ENCODE assay signal across 9 mouse cellular contexts in the genomic region with DNA sequence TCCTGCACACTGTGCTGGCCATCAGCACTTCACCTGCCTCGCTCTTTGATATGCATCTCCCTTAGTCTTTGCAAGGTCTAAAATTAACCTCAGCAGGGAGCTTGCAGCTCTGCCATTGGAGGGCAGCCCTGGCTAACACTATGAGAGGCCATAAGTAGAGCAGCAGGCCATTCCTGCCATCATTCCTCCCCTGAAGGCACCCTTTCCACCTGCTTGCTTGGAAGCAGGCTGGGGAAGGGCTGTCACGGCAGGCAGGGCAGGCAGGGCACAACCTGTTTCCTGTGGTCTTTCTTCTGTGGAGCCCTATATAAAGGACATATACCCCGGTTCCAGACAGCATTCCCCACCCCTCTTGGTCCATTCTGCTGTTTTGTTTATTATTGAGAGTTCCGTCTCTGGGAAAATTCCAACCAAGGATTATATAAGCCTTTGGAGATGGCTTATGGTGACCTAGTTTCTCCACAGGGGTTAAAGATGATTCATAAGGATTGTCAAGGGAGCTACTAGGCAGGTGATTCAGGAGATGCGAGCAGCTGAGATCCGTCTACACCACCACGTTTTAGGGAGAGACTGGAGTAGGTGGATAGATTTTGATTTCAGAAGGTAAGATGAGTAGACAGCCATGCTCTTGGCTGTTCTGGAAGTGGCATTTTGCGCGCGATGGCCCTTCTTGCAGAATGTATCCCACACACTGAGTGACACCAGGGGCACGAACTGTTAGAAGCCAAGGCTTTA.
DNase-seq lines count a peak whose midpoint lies in the region; ATAC-seq and TF ChIP-seq lines count a peak whose summit lies in the region.
"Had no signal": no experiment of that assay in that cellular context is flagged by ENCODE, and none has a peak within 500 bp of the region (broad histone marks: within the 10 kb centered on the region; RNA-seq: fewer than 3 reads in every experiment).

No protein-coding gene starts in this region.

- WGBS in kidney, embryonic 16.5 days, result 53% methylated on average over 11 of the region's 11 CpGs

- peaks cover 8 to 71% of the 10 kb centered on the region in 2 experiments for H3K36me3 ChIP-seq in CH12.LX (replicated peaks in 1 of 2; ENCODE audit: control insufficient read depth in 1 of 2, insufficient read depth in 1 of 2, low read length in 1 of 2)
- H3K36me3 ChIP-seq in kidney, embryonic 16.5 days (ENCODE audit: insufficient read depth, low read length), result 0 out of 2 replicates have a peak, but pooled peaks cover 3% of the 10 kb centered on the region

- no peaks in the 10 kb centered on the region for H3K79me2 ChIP-seq in CH12.LX (replicated peaks; ENCODE audit: control insufficient read depth, extremely low read depth, insufficient read depth, poor library complexity, severe bottlenecking)

- TF ChIP-seq CTCF in CH12.LX (conservative IDR thresholded peaks at IDR 0.05 in 1 of 2, IDR thresholded peaks at IDR 0.05 in 1 of 2; ENCODE audit: low read depth in 2 of 2, low read length in 2 of 2), result no peak; a peak in 1 of 4 replicates

- TF ChIP-seq EP300 in CH12.LX (IDR thresholded peaks at IDR 0.05; ENCODE audit: low read length), result no peak

- no peak overlapping the region for H3K27ac ChIP-seq in CH12.LX (ENCODE audit: insufficient read depth, low read depth)
- H3K27ac ChIP-seq in kidney, embryonic 16.5 days (ENCODE audit: low read length), result no peak overlapping the region

- dilution Hi-C loops in CH12.LX (cut with MboI; ENCODE audit: extremely low pct_ligation_motif_present, extremely low pct_unique_long_range_greater_than_20kb, low sequenced_read_pairs), result no loop called here

- no peak overlapping the region for H3K4me3 ChIP-seq in CH12.LX (replicated peaks in 1 of 3; ENCODE audit: low read depth in 2 of 3, low read length in 2 of 3, poor library complexity in 1 of 3)
- no peak overlapping the region for H3K4me3 ChIP-seq in kidney, embryonic 16.5 days (ENCODE audit: low read length)
- H3K4me3 ChIP-seq: myocyte had no signal

- in situ Hi-C loops in CH12.LX (cut with MboI; ENCODE audit: low pct_ligation_motif_present, low pct_unique_long_range_greater_than_20kb, low sequenced_read_pairs), result no loop called here

- TF ChIP-seq POLR2A in CH12.LX (IDR thresholded peaks at IDR 0.05; ENCODE audit: low read depth, low read length), result no peak

- H3K9me3 ChIP-seq in CH12.LX (replicated peaks; ENCODE audit: low read length), result no peaks in the 10 kb centered on the region
- H3K9me3 ChIP-seq in kidney, embryonic 16.5 days (ENCODE audit: low read length), result no peaks in the 10 kb centered on the region

- H3K9ac ChIP-seq in CH12.LX (ENCODE audit: insufficient read depth, low read depth), result no peak overlapping the region
- no peak overlapping the region for H3K9ac ChIP-seq in kidney, embryonic 16.5 days (replicated peaks; ENCODE audit: low read length)

- no peaks in the 10 kb centered on the region for H3K27me3 ChIP-seq in CH12.LX (replicated peaks)
- no peaks in the 10 kb centered on the region for H3K27me3 ChIP-seq in kidney, embryonic 16.5 days (ENCODE audit: insufficient read depth, low read length)

- TF ChIP-seq RAD21 in CH12.LX (IDR thresholded peaks at IDR 0.05; ENCODE audit: low read depth, low read length), result peak; percentile 7

- no peak overlapping the region for H3K4me2 ChIP-seq in CH12.LX (ENCODE audit: insufficient read depth, low read depth, poor library complexity, severe bottlenecking)
- H3K4me2 ChIP-seq in kidney, embryonic 16.5 days (replicated peaks; ENCODE audit: low read depth, low read length), result no peak overlapping the region

- no peak for DNase-seq in CH12.LX (ENCODE audit: extremely low read depth)
- DNase-seq in brain, adult 2 months (ENCODE audit: low read depth, low spot score), result peak; percentile 99
- peak; percentile 36 to 41 for DNase-seq in heart, adult 9 months (ENCODE audit: low spot score in 2 of 2)
- DNase-seq in frontal cortex, postnatal 10 days (ENCODE audit: low spot score in 2 of 2), result no peak
- DNase-seq in layer of hippocampus, adult 9-11 months, result no peak
- no peak for DNase-seq in adrenal gland, postnatal 14 days
- DNase-seq in thymus, postnatal 25 days, result no peak

- H3K4me1 ChIP-seq in CH12.LX (ENCODE audit: control insufficient read depth in 1 of 2, insufficient read depth in 2 of 2), result peaks cover 0 to 7% of the 10 kb centered on the region in 2 experiments; a peak in 2 of 4 replicates
- H3K4me1 ChIP-seq in kidney, embryonic 16.5 days (ENCODE audit: insufficient read depth, low read length), result peaks cover 21% of the 10 kb centered on the region

- peak; percentile 77 for ATAC-seq in kidney, embryonic 16.5 days (ENCODE audit: low FRiP score, low TSS enrichment)

TF ChIP-seq in CH12.LX, 34 proteins besides CTCF, POLR2A, EP300 and RAD21:
- no peak for TF ChIP-seq ZC3H11A (IDR thresholded peaks at IDR 0.05; ENCODE audit: low read depth, low read length)
- no peak for TF ChIP-seq MYC (IDR thresholded peaks at IDR 0.05; ENCODE audit: low read depth, low read length)
- TF ChIP-seq NELFE (IDR thresholded peaks at IDR 0.05; ENCODE audit: low read depth, low read length), result no peak
- TF ChIP-seq SIN3A (IDR thresholded peaks at IDR 0.05; ENCODE audit: low read length), result no peak
- TF ChIP-seq BHLHE40 (IDR thresholded peaks at IDR 0.05; ENCODE audit: low read depth, low read length), result no peak
- TF ChIP-seq KAT2A (IDR thresholded peaks at IDR 0.05; ENCODE audit: insufficient replicate concordance, low read length), result no peak
- no peak for TF ChIP-seq MAZ (IDR thresholded peaks at IDR 0.05; ENCODE audit: low read depth, low read length)

Comparison
In these comparisons a context has a peak if more than half of its experiments do, and no peak if none do; other contexts are left out.
1. DNase-seq: peak in brain, adult 2 months (single experiment) and heart, adult 9 months (2 of 2); none in CH12.LX (single experiment), frontal cortex, postnatal 10 days (0 of 2), layer of hippocampus, adult 9-11 months (single experiment), adrenal gland, postnatal 14 days (single experiment) and thymus, postnatal 25 days (single experiment).